Mouse (Mus musculus): ENCODE data around the gene Vstm4.

DNA sequence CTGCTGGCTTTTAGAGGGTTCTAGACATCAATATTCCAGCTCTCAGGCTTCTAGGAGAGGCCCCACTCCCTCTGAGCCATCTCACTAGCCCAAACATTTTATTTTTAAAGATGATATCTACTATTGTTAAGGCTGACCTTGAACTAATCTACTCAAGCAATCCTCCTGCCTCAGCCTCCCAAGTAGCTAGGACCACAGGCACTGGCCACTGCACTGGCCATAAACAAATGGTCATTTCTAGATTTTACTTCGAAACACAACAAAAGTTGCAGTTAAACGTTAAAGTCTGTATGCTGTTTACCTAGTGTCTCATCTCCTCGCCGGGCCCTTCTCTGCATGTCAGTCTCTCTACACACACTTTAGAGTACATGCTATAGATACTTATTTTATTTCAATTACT is 2.5 kb upstream of the Vstm4 start:
- TF ChIP-seq ZNF384 (IDR thresholded peaks at IDR 0.05; ENCODE audit: low read depth, low read length) (no peak), HCFC1 (IDR thresholded peaks at IDR 0.05; ENCODE audit: borderline replicate concordance, insufficient read depth, low read length) (no peak)

Measured in ES-E14 (cell line).